ENCODE assay signal across 8 mouse cellular contexts in genomic region chr11:84069034-84069370, GRCm38 (mm10). TPM values are rescaled to one million over a fixed set of nuclear protein-coding genes. Genes with fewer than 3 reads are reported as not detected.
DNase-seq lines count a peak whose midpoint lies in the region; ATAC-seq and TF ChIP-seq lines count a peak whose summit lies in the region.

Gene Dusp14 (minus strand): TSS chr11:84069261.

- no peak for ATAC-seq in embryonic facial prominence, embryonic 13.5 days (ENCODE audit: insufficient number of reproducible peaks, insufficient read depth, low FRiP score, low TSS enrichment, low read depth)
- ATAC-seq in liver, embryonic 16.5 days (ENCODE audit: low read depth) = no peak

- H3K4me2 ChIP-seq in embryonic facial prominence, embryonic 13.5 days = peak within 1 kb of the TSS; percentile 77
- H3K4me2 ChIP-seq in liver, embryonic 16.5 days (ENCODE audit: low read depth, low read length) = peak within 1 kb of the TSS; percentile 60

- no peak for TF ChIP-seq CTCF in left cerebral cortex, adult 2 months (IDR thresholded peaks at IDR 0.05)
- TF ChIP-seq CTCF in kidney, adult 2 months (conservative IDR thresholded peaks at IDR 0.05; ENCODE audit: insufficient read depth, insufficient read length, low read depth, low read length) = no peak

- peak within 1 kb of the TSS; percentile 74 for H3K4me3 ChIP-seq in left cerebral cortex, adult 2 months
- H3K4me3 ChIP-seq in embryonic facial prominence, embryonic 13.5 days = peak within 1 kb of the TSS; percentile 65
- peak within 1 kb of the TSS; percentile 73 for H3K4me3 ChIP-seq in kidney, adult 2 months (ENCODE audit: insufficient read depth, low read depth, low read length)
- H3K4me3 ChIP-seq in liver, embryonic 16.5 days (ENCODE audit: low read depth, low read length) = peak within 1 kb of the TSS; percentile 54

- peaks cover 36% of the 10 kb centered on the region for H3K4me1 ChIP-seq in embryonic facial prominence, embryonic 13.5 days
- peaks cover 24% of the 10 kb centered on the region for H3K4me1 ChIP-seq in kidney, adult 2 months (ENCODE audit: control insufficient read depth, insufficient read depth, low read length)
- H3K4me1 ChIP-seq in liver, embryonic 16.5 days (ENCODE audit: control insufficient read depth, low read depth, low read length) = peaks cover 6% of the 10 kb centered on the region

- H3K27me3 ChIP-seq in embryonic facial prominence, embryonic 13.5 days = peaks cover 33% of the 10 kb centered on the region
- no peaks in the 10 kb centered on the region for H3K27me3 ChIP-seq in kidney, adult 2 months (replicated peaks; ENCODE audit: control insufficient read depth, insufficient read depth, low read length)
- H3K27me3 ChIP-seq in liver, embryonic 16.5 days (ENCODE audit: control insufficient read depth, insufficient read depth, low read depth, low read length) = peaks cover 44% of the 10 kb centered on the region

- H3K27ac ChIP-seq in left cerebral cortex, adult 2 months = peak within 1 kb of the TSS; percentile 95
- H3K27ac ChIP-seq in embryonic facial prominence, embryonic 13.5 days = 0 out of 2 replicates have a peak within 1 kb of the TSS, but pooled peaks have one; percentile 11
- H3K27ac ChIP-seq in kidney, adult 2 months (ENCODE audit: insufficient read depth, low read depth, low read length) = peak within 1 kb of the TSS; percentile 62
- no peak within 1 kb of the TSS for H3K27ac ChIP-seq in liver, embryonic 16.5 days (ENCODE audit: low read length)

- no peaks in the 10 kb centered on the region for H3K9me3 ChIP-seq in embryonic facial prominence, embryonic 13.5 days
- no peaks in the 10 kb centered on the region for H3K9me3 ChIP-seq in liver, embryonic 16.5 days (replicated peaks; ENCODE audit: control insufficient read depth, low read length)

- intact Hi-C loops in left cerebral cortex, adult 2 months (cut with DNase I) = no loop called here
- intact Hi-C loops in left cerebral cortex, postnatal 4 days (cut with DNase I) = loop anchor here (5.0 kb wide), 1 partner anchor 57 kb away; no protein-coding TSS in a partner anchor
- intact Hi-C loops in gastrocnemius, postnatal 36 days (cut with DNase I) = no loop called here

- peak within 1 kb of the TSS; percentile 77 for H3K9ac ChIP-seq in embryonic facial prominence, embryonic 13.5 days
- 0 out of 2 replicates have a peak within 1 kb of the TSS, but pooled peaks have one; percentile 6 for H3K9ac ChIP-seq in liver, embryonic 16.5 days (ENCODE audit: low read depth, low read length)

- H3K36me3 ChIP-seq in embryonic facial prominence, embryonic 13.5 days = no peaks in the 10 kb centered on the region
- no peaks in the 10 kb centered on the region for H3K36me3 ChIP-seq in kidney, adult 2 months (ENCODE audit: control insufficient read depth, insufficient read depth, low read length)
- H3K36me3 ChIP-seq in liver, embryonic 16.5 days (ENCODE audit: control insufficient read depth, insufficient read depth) = no peaks in the 10 kb centered on the region

- DNase-seq in left cerebral cortex, adult 2 months (ENCODE audit: extremely low spot score in 1 of 2, low spot score in 2 of 2) = no peak
- DNase-seq in left cerebral cortex, postnatal 4 days = no peak
- DNase-seq in NIH3T3 (ENCODE audit: low read depth) = peak; percentile 81
- peak; percentile 85 for DNase-seq in kidney, adult 2 months
- no peak for DNase-seq in cerebellum, adult 11-12 months
- DNase-seq in gastrocnemius, postnatal 36 days = no peak

- WGBS in embryonic facial prominence, embryonic 13.5 days = 15% methylated on average over 11 of the region's 11 CpGs
- WGBS in kidney, adult 2 months = 7% methylated on average over 11 of the region's 11 CpGs
- WGBS in liver, embryonic 16.5 days (ENCODE audit: insufficient replicate concordance) = 8% methylated on average over 11 of the region's 11 CpGs

- peak; percentile 47 for TF ChIP-seq POLR2A in kidney, adult 2 months (IDR thresholded peaks at IDR 0.05; ENCODE audit: low read depth, low read length)

RNA-seq across cellular contexts. Expression of gene Dusp14, which starts in this region (rescaled TPM):
- total RNA-seq in left cerebral cortex, adult 2 months (2021) = 10 to 100 TPM; 80.7 to 92.7 TPM
- total RNA-seq in left cerebral cortex, postnatal 4 days (2021) = 1 to 10 TPM; 6.3 to 7.1 TPM
- 16.6 and 19.9 TPM in 2 replicates for polyA plus RNA-seq in embryonic facial prominence, embryonic 13.5 days (2015; fragmentation: Nextera tagmentation; extraction: Ambion mirVana)
- 60.3 and 65.0 TPM in 2 replicates for polyA plus RNA-seq in kidney, adult 2 months (2012; rRNA removed)
- 1.5 and 1.8 TPM in 2 replicates for polyA plus RNA-seq in liver, embryonic 16.5 days (2015; fragmentation: Nextera tagmentation; extraction: Ambion mirVana)
- 1 to 10 TPM; 5.7 to 7.0 TPM for total RNA-seq in gastrocnemius, postnatal 36 days (2021)

Comparison
In these comparisons a context has a peak if more than half of its experiments do, and no peak if none do; other contexts are left out.
1. RNA of gene Dusp14 (total RNA-seq): 80.7 to 92.7 TPM in left cerebral cortex, adult 2 months; 6.3 to 7.1 TPM in left cerebral cortex, postnatal 4 days and 5.7 to 7.0 TPM in gastrocnemius, postnatal 36 days; every median in the first group is over 10 times any median in the second.
2. DNase-seq: peak in NIH3T3 (single experiment) and kidney, adult 2 months (single experiment); none in left cerebral cortex, adult 2 months (0 of 2), left cerebral cortex, postnatal 4 days (single experiment), cerebellum, adult 11-12 months (single experiment) and gastrocnemius, postnatal 36 days (0 of 2).
3. Peak in every context shown above with its lines, with median percentiles within 50 percentile points of each other: H3K4me3 ChIP-seq.